Mouse (Mus musculus): ENCODE data around the gene Arhgap45. TPM values are rescaled to one million over a fixed set of nuclear protein-coding genes. Genes with fewer than 3 reads are reported as not detected.

Gene Arhgap45
- polyA plus RNA-seq, 1 experiment from 2014 or later, result 4.6 TPM

GRCm38 (mm10) chr10:80080396-80081070 is 64.1 kb downstream of the Arhgap45 start:
- DNase-seq (ENCODE audit: low spot score), result no peak
- ATAC-seq (ENCODE audit: insufficient read depth, low FRiP score, low TSS enrichment), result no peak
- no peaks in the 10 kb centered on the region for H3K9me3 ChIP-seq (ENCODE audit: control insufficient read depth, low read length)
- H3K4me3 ChIP-seq (ENCODE audit: low read depth, low read length), result no peak overlapping the region
- H3K4me1 ChIP-seq (ENCODE audit: control insufficient read depth, insufficient read depth, low read length), result no peaks in the 10 kb centered on the region
- H3K36me3 ChIP-seq (ENCODE audit: control insufficient read depth, insufficient read depth, low read length), result peaks cover 2% of the 10 kb centered on the region
- H3K4me2 ChIP-seq (ENCODE audit: low read depth), result no peak overlapping the region
- H3K27me3 ChIP-seq (ENCODE audit: control insufficient read depth, insufficient read depth, low read length), result no peaks in the 10 kb centered on the region
- H3K27ac ChIP-seq (ENCODE audit: low read depth, low read length), result no peak overlapping the region
- 88% methylated on average over 16 of the region's 16 CpGs for WGBS
- H3K9ac ChIP-seq (ENCODE audit: low read length), result no peak overlapping the region

Other genes with a start within 250 kb of the Arhgap45 start
- 99.7 and 101 TPM in 2 replicates for gene Rnf126, start 249.7 kb upstream of the Arhgap45 start, polyA plus RNA-seq (2014; fragmentation: Nextera tagmentation; extraction: Ambion mirVana)
- 1.3 and 1.7 TPM in 2 replicates for gene Fstl3, start 239.4 kb upstream of the Arhgap45 start, polyA plus RNA-seq (2014; fragmentation: Nextera tagmentation; extraction: Ambion mirVana)
- 0.23 TPM in 1 of 2 replicates, not detected in the other for gene Prss57, start 225.7 kb upstream of the Arhgap45 start, polyA plus RNA-seq (2014; fragmentation: Nextera tagmentation; extraction: Ambion mirVana)
- 150 and 155 TPM in 2 replicates for gene Palm, start 223.1 kb upstream of the Arhgap45 start, polyA plus RNA-seq (2014; fragmentation: Nextera tagmentation; extraction: Ambion mirVana)
- 0.77 and 1.6 TPM in 2 replicates for gene Misp, start 195.7 kb upstream of the Arhgap45 start, polyA plus RNA-seq (2014; fragmentation: Nextera tagmentation; extraction: Ambion mirVana)
- gene Ptbp1, start 162.2 kb upstream of the Arhgap45 start, polyA plus RNA-seq (2014; fragmentation: Nextera tagmentation; extraction: Ambion mirVana), result 215 and 216 TPM in 2 replicates
- gene Prtn3, start 142.2 kb upstream of the Arhgap45 start, polyA plus RNA-seq (2014; fragmentation: Nextera tagmentation; extraction: Ambion mirVana), result 12.5 and 13.7 TPM in 2 replicates
- 142 and 156 TPM in 2 replicates for gene Plppr3, start 142.0 kb upstream of the Arhgap45 start, polyA plus RNA-seq (2014; fragmentation: Nextera tagmentation; extraction: Ambion mirVana)
- gene Elane, start 130.4 kb upstream of the Arhgap45 start, polyA plus RNA-seq (2014; fragmentation: Nextera tagmentation; extraction: Ambion mirVana), result 0.66 TPM in 1 of 2 replicates, not detected in the other
- not detected in 2 replicates for gene Cfd, start 125.8 kb upstream of the Arhgap45 start, polyA plus RNA-seq (2014; fragmentation: Nextera tagmentation; extraction: Ambion mirVana)
- 47.7 and 53.6 TPM in 2 replicates for gene Med16, start 107.7 kb upstream of the Arhgap45 start, polyA plus RNA-seq (2014; fragmentation: Nextera tagmentation; extraction: Ambion mirVana)
- gene Gm26602, start 105.8 kb upstream of the Arhgap45 start, polyA plus RNA-seq (2014; fragmentation: Nextera tagmentation; extraction: Ambion mirVana), result 14.5 TPM in 1 of 2 replicates, not detected in the other
- gene Kiss1r, start 99.7 kb upstream of the Arhgap45 start, polyA plus RNA-seq (2014; fragmentation: Nextera tagmentation; extraction: Ambion mirVana), result 0.77 and 0.80 TPM in 2 replicates
- 150 and 156 TPM in 2 replicates for gene R3hdm4, start 95.4 kb upstream of the Arhgap45 start, polyA plus RNA-seq (2014; fragmentation: Nextera tagmentation; extraction: Ambion mirVana)
- 7.0 and 8.5 TPM in 2 replicates for gene Arid3a, start 89.6 kb upstream of the Arhgap45 start, polyA plus RNA-seq (2014; fragmentation: Nextera tagmentation; extraction: Ambion mirVana)
- 115 TPM in 2 replicates for gene Wdr18, start 56.5 kb upstream of the Arhgap45 start, polyA plus RNA-seq (2014; fragmentation: Nextera tagmentation; extraction: Ambion mirVana)
- gene Grin3b, start 45.9 kb upstream of the Arhgap45 start, polyA plus RNA-seq (2014; fragmentation: Nextera tagmentation; extraction: Ambion mirVana), result 0.16 and 0.30 TPM in 2 replicates
- gene Tmem259, start 32.3 kb upstream of the Arhgap45 start, polyA plus RNA-seq (2014; fragmentation: Nextera tagmentation; extraction: Ambion mirVana), result 16.1 and 17.7 TPM in 2 replicates
- 167 and 187 TPM in 2 replicates for gene Cnn2, start 28.1 kb upstream of the Arhgap45 start, polyA plus RNA-seq (2014; fragmentation: Nextera tagmentation; extraction: Ambion mirVana)
- 4.3 and 7.0 TPM in 2 replicates for gene Abca7, start 20.2 kb upstream of the Arhgap45 start, polyA plus RNA-seq (2014; fragmentation: Nextera tagmentation; extraction: Ambion mirVana)
- 222 and 234 TPM in 2 replicates for gene Polr2e, start 23.1 kb downstream of the Arhgap45 start, polyA plus RNA-seq (2014; fragmentation: Nextera tagmentation; extraction: Ambion mirVana)
- 540 and 570 TPM in 2 replicates for gene Gpx4, start 30.5 kb downstream of the Arhgap45 start, polyA plus RNA-seq (2014; fragmentation: Nextera tagmentation; extraction: Ambion mirVana)
- gene Sbno2, start 88.9 kb downstream of the Arhgap45 start, polyA plus RNA-seq (2014; fragmentation: Nextera tagmentation; extraction: Ambion mirVana), result 11.3 and 11.9 TPM in 2 replicates
- gene Stk11, start 99.2 kb downstream of the Arhgap45 start, polyA plus RNA-seq (2014; fragmentation: Nextera tagmentation; extraction: Ambion mirVana), result 22.0 and 23.5 TPM in 2 replicates
- gene Atp5d, start 122.0 kb downstream of the Arhgap45 start, polyA plus RNA-seq (2014; fragmentation: Nextera tagmentation; extraction: Ambion mirVana), result 376 and 386 TPM in 2 replicates
- 11.1 and 11.3 TPM in 2 replicates for gene Cbarp, start 124.2 kb downstream of the Arhgap45 start, polyA plus RNA-seq (2014; fragmentation: Nextera tagmentation; extraction: Ambion mirVana)
- 70.0 and 78.2 TPM in 2 replicates for gene Midn, start 131.6 kb downstream of the Arhgap45 start, polyA plus RNA-seq (2014; fragmentation: Nextera tagmentation; extraction: Ambion mirVana)
- 84.0 and 85.1 TPM in 2 replicates for gene Cirbp, start 149.3 kb downstream of the Arhgap45 start, polyA plus RNA-seq (2014; fragmentation: Nextera tagmentation; extraction: Ambion mirVana)
- 8.8 and 10.8 TPM in 2 replicates for gene 1600002K03Rik, start 156.3 kb downstream of the Arhgap45 start, polyA plus RNA-seq (2014; fragmentation: Nextera tagmentation; extraction: Ambion mirVana)
- gene Efna2, start 162.8 kb downstream of the Arhgap45 start, polyA plus RNA-seq (2014; fragmentation: Nextera tagmentation; extraction: Ambion mirVana), result 36.2 and 38.9 TPM in 2 replicates
- gene Mum1, start 209.8 kb downstream of the Arhgap45 start, polyA plus RNA-seq (2014; fragmentation: Nextera tagmentation; extraction: Ambion mirVana), result 59.6 and 61.8 TPM in 2 replicates
- gene Ndufs7, start 232.5 kb downstream of the Arhgap45 start, polyA plus RNA-seq (2014; fragmentation: Nextera tagmentation; extraction: Ambion mirVana), result 247 and 261 TPM in 2 replicates
- gene Gamt, start 244.4 kb downstream of the Arhgap45 start, polyA plus RNA-seq (2014; fragmentation: Nextera tagmentation; extraction: Ambion mirVana), result 35.1 and 37.7 TPM in 2 replicates
- gene Dazap1, start 244.8 kb downstream of the Arhgap45 start, polyA plus RNA-seq (2014; fragmentation: Nextera tagmentation; extraction: Ambion mirVana), result 49.8 and 51.9 TPM in 2 replicates